Mouse (Mus musculus) neural tube, embryonic 12.5 days (tissue): ENCODE measurements at regions not wholly inside any gene's neighbourhood (a gene's known extent, or its start where the extent isn't known, plus 50 kb on each side); places are given as distances from the start of the nearest gene placed in this dataset.

Experiments used
- ATAC-seq: fragments of 200-750 bp; cut with Nextera tagmentation; 2 replicates; pipeline ENCODE4 v1.8.0; 2017; ENCODE audit warnings: low read depth, mild to moderate bottlenecking, moderate TSS enrichment, moderate library complexity; ENCODE audit not compliant: low FRiP score
- H3K27ac ChIP-seq: fragments of 300-500 bp; sonication (generic); 2 replicates; pipeline ENCODE4 v1.5.1; 2016
- H3K27me3 ChIP-seq: fragments of 300-500 bp; sonication (generic); replicated peaks from 2 replicates; pipeline ENCODE4 v1.6.1; 2016; ENCODE audit warnings: mild to moderate bottlenecking
- H3K36me3 ChIP-seq: fragments of 300-500 bp; sonication (generic); 2 replicates; pipeline ENCODE4 v1.6.1; 2016; ENCODE audit warnings: mild to moderate bottlenecking
- H3K4me1 ChIP-seq: fragments of 300-500 bp; sonication (generic); 2 replicates; pipeline ENCODE4 v1.6.1; 2016
- H3K4me2 ChIP-seq: fragments of 300-500 bp; sonication (generic); replicated peaks from 2 replicates; pipeline ENCODE4 v1.6.1; 2016; ENCODE audit warnings: mild to moderate bottlenecking
- H3K4me3 ChIP-seq: fragments of 300-500 bp; sonication (generic); 2 replicates; pipeline ENCODE4 v1.5.1; 2016
- H3K9ac ChIP-seq: fragments of 300-500 bp; sonication (generic); 2 replicates; pipeline ENCODE4 v1.6.1; 2016; ENCODE audit warnings: mild to moderate bottlenecking
- H3K9me3 ChIP-seq: fragments of 300-500 bp; sonication (generic); 2 replicates; pipeline ENCODE4 v1.6.1; 2016; ENCODE audit warnings: mild to moderate bottlenecking
- WGBS: fragments of 180-500 bp; shearing (Covaris S2); methylation state at CpG from one replicate; pipeline ENCODE4 v1.1.7; 2016; 5-methylcytosine and 5-hydroxymethylcytosine counted together

- no peak for ATAC-seq
- WGBS: 87% methylated on average over 4 of the region's 4 CpGs
- no peak overlapping the region for H3K4me3 ChIP-seq
- H3K27ac ChIP-seq: no peak overlapping the region
- no peaks in the 10 kb centered on the region for H3K4me1 ChIP-seq
- no peaks in the 10 kb centered on the region for H3K27me3 ChIP-seq
- H3K9ac ChIP-seq: no peak overlapping the region
- no peaks in the 10 kb centered on the region for H3K36me3 ChIP-seq
- H3K9me3 ChIP-seq: no peaks in the 10 kb centered on the region
- H3K4me2 ChIP-seq: no peak overlapping the region
These were observed 105.9 kb upstream of the Cxcr4 start for GRCm38 (mm10) chr1:128697962-128698361.

- Histone ChIP-seq H3K4me1 (peaks cover 6% of the 10 kb centered on the region; the same call in 1 of the 2 replicates), H3K9ac (no peak overlapping the region), H3K4me3 (no peak overlapping the region), H3K4me2 (no peak overlapping the region), H3K27me3 (no peaks in the 10 kb centered on the region), H3K27ac (no peak overlapping the region), H3K9me3 (no peaks in the 10 kb centered on the region), H3K36me3 (no peaks in the 10 kb centered on the region)
- WGBS: 87% methylated on average over 2 of the region's 2 CpGs
- no peak for ATAC-seq
These were observed 103.8 kb upstream of the Cxcr4 start for GRCm38 (mm10) chr1:128695936-128696335.

DNA sequence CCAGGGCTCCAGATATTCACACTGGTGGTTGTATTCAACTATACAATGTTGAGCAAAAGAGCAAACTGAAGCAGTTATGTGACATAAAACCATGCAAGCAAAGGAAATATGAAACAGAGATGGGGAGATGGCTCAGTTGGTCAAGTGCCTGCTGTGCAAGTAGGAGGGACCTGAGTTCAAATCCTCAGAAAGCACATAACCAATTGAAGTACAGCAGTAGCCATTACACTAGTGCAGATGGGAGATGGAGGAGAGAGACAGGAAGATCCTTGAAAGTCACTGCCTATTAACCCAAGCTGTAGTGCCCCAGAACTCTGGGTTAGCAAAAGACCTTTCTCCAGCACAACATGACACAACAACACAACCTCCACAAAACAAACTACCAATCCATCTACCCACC is 100.7 kb upstream of the Cxcr4 start:
- Histone ChIP-seq H3K27me3 (no peaks in the 10 kb centered on the region), H3K4me3 (no peak overlapping the region), H3K27ac (no peak overlapping the region), H3K4me1 (peaks cover 7% of the 10 kb centered on the region), H3K4me2 (no peak overlapping the region), H3K36me3 (no peaks in the 10 kb centered on the region), H3K9ac (no peak overlapping the region), H3K9me3 (no peaks in the 10 kb centered on the region)
- no peak for ATAC-seq

DNA sequence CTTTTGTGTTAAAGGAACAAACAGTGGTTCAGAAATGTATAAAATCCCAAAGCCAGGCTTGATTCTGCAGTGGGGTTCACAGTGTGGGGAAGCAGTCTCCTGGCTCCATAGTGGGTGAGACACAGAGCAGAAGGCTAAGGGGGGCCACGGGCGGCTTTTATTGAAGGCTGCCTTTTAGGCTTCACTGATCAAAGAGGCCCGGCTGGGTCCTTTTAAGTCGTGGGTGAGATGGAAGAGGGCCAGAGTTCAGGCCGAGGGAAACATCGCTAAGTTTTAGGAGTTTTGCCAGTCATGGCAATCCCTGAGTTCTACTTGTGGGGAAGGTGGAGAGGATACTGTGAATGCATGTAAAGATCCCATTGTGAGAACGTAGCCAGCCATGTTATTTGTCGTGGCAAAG is 100.2 kb upstream of the Cxcr4 start:
- Histone ChIP-seq H3K9me3 (no peaks in the 10 kb centered on the region), H3K4me2 (no peak overlapping the region), H3K27me3 (no peaks in the 10 kb centered on the region), H3K4me1 (peaks cover 12% of the 10 kb centered on the region), H3K36me3 (no peaks in the 10 kb centered on the region), H3K4me3 (no peak overlapping the region), H3K27ac (no peak overlapping the region), H3K9ac (no peak overlapping the region)
- WGBS: 9% methylated on average over 8 of the region's 8 CpGs
- no peak for ATAC-seq

- Histone ChIP-seq H3K9ac (no peak overlapping the region), H3K27ac (no peak overlapping the region), H3K9me3 (no peaks in the 10 kb centered on the region), H3K36me3 (no peaks in the 10 kb centered on the region), H3K4me3 (no peak overlapping the region), H3K4me2 (0 out of 2 replicates have a peak overlapping the region, but pooled peaks have one; percentile 2), H3K4me1 (peaks cover 23% of the 10 kb centered on the region), H3K27me3 (no peaks in the 10 kb centered on the region)
- ATAC-seq: peak; percentile 82
- 8% methylated on average over 9 of the region's 9 CpGs for WGBS
These were observed 95.3 kb upstream of the Cxcr4 start for GRCm38 (mm10) chr1:128687236-128687927.

GRCm38 (mm10) chr1:128685467-128686137 is 93.5 kb upstream of the Cxcr4 start:
- WGBS: 36% methylated on average over 8 of the region's 8 CpGs
- H3K27ac ChIP-seq: no peak overlapping the region
- no peak for ATAC-seq

GRCm38 (mm10) chr1:128682942-128683341 is 90.8 kb upstream of the Cxcr4 start:
- Histone ChIP-seq H3K27me3 (no peaks in the 10 kb centered on the region), H3K27ac (no peak overlapping the region), H3K36me3 (no peaks in the 10 kb centered on the region), H3K4me3 (no peak overlapping the region), H3K9ac (no peak overlapping the region), H3K9me3 (no peaks in the 10 kb centered on the region), H3K4me1 (peaks cover 31% of the 10 kb centered on the region), H3K4me2 (no peak overlapping the region)
- WGBS: 78% methylated on average over 8 of the region's 8 CpGs
- ATAC-seq: no peak

More at GRCm38 (mm10) chr1:128685467-128686137, 93.5 kb upstream of the Cxcr4 start:
- Histone ChIP-seq H3K4me2 (no peak overlapping the region), H3K4me3 (no peak overlapping the region), H3K27me3 (no peaks in the 10 kb centered on the region), H3K4me1 (peaks cover 18% of the 10 kb centered on the region), H3K9me3 (no peaks in the 10 kb centered on the region), H3K9ac (no peak overlapping the region), H3K36me3 (no peaks in the 10 kb centered on the region)

DNA sequence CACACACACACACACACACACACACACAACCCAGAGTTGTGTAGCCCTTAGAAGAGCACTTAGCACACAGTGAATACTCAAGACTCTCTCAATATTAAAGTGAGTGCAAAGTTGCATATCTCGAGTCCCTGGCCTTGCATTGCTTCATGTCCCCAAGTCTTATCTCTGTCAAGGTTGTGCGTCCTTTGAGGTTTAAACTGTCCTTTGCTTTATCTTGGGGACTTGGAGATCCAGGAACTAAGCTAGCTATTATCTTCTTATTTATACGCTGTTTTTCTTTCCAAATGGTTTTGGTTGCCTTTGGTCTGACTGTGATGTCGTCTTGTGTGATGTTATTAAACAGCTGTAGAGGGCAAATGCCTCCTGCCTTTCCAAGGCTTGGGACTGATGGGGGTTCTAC is 89.2 kb upstream of the Cxcr4 start:
- ATAC-seq: no peak
- Histone ChIP-seq H3K4me1 (peaks cover 15% of the 10 kb centered on the region), H3K27ac (no peak overlapping the region), H3K36me3 (no peaks in the 10 kb centered on the region), H3K9me3 (no peaks in the 10 kb centered on the region), H3K9ac (no peak overlapping the region), H3K27me3 (no peaks in the 10 kb centered on the region), H3K4me2 (no peak overlapping the region), H3K4me3 (no peak overlapping the region)
- WGBS: 81% methylated on average over 4 of the region's 4 CpGs

DNA sequence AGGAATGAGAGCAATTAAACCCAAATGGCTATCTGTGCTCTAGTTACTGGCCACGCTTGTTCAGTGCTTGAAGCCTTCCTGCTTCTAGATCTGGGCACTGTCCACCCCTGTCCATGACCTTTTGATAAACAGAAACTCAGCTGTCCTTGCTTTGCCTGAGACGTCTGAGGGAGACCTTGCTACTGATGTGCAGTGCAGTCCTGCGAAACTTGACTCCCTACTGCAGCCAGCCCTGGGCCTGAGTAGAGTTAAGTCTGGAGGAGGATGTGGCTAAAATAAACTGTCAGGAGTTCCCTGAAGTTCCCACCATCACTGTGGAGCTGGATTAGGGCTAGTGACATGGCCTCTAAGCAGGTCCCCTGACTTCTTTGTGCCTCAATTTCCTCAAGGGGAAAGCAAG is 88.4 kb upstream of the Cxcr4 start:
- no peak overlapping the region for H3K4me2 ChIP-seq
- peaks cover 13% of the 10 kb centered on the region for H3K4me1 ChIP-seq
- ATAC-seq: no peak
- no peak overlapping the region for H3K27ac ChIP-seq
- H3K36me3 ChIP-seq: no peaks in the 10 kb centered on the region
- WGBS: 48% methylated on average over 3 of the region's 3 CpGs
- no peak overlapping the region for H3K4me3 ChIP-seq
- no peaks in the 10 kb centered on the region for H3K27me3 ChIP-seq
- H3K9ac ChIP-seq: no peak overlapping the region
- H3K9me3 ChIP-seq: no peaks in the 10 kb centered on the region

GRCm38 (mm10) chr1:128680012-128680411 is 87.9 kb upstream of the Cxcr4 start:
- Histone ChIP-seq H3K4me1 (peaks cover 13% of the 10 kb centered on the region), H3K27ac (no peak overlapping the region), H3K36me3 (no peaks in the 10 kb centered on the region), H3K4me3 (no peak overlapping the region), H3K27me3 (no peaks in the 10 kb centered on the region), H3K9me3 (no peaks in the 10 kb centered on the region), H3K4me2 (no peak overlapping the region), H3K9ac (no peak overlapping the region)
- whole genome bisulfite sequencing: 90% methylated on average over 5 of the region's 5 CpGs
- no peak; the same call in 1 of the 2 replicates for ATAC-seq

DNA sequence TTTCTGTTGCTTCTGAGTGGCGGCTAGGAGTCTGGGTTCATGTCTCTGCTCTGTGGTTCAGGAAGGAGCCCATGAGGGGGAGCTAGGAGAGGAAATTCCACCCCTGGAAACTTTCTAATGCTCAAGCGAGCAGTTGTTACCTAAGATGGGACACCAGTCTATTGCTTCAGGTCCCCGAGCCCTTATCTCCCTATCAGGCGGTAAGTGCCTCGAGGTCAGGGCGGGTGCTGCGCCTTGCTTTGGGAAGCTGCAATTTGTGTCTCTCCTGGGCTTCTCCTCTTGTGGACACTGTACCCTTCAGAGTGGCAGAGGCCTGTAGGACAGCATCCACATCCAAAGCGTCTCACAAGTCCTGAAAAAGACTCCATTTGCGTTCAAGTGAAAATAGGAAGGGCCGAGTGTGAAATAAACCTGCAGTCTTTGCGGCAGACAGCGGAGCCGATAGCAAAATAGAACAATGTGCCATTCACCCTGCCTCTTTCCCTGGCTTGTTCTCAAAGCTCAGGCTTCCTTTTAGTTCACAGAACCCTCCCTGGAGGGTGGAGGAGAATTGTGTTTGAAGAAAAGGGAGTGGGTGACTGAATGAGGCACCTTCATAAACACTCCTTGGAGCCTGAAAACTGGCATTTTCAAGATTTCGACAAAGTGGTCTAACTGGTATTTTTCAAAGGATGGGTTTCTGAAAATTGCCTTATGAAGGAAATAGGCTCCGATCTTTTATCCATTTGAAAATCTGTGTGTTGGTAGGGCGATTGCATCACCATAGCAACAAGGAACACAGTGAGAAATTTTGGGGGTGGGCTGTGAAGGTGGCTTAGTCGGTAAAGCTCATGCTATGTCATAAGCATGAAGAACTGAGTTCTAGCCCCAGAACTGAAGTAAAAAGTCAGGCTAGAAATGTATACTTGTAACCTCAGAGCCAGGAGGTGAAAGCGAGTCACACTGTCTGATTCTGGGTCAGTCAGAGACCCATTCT is 87.2 kb upstream of the Cxcr4 start:
- WGBS: 46% methylated on average over 18 of the region's 18 CpGs

DNA sequence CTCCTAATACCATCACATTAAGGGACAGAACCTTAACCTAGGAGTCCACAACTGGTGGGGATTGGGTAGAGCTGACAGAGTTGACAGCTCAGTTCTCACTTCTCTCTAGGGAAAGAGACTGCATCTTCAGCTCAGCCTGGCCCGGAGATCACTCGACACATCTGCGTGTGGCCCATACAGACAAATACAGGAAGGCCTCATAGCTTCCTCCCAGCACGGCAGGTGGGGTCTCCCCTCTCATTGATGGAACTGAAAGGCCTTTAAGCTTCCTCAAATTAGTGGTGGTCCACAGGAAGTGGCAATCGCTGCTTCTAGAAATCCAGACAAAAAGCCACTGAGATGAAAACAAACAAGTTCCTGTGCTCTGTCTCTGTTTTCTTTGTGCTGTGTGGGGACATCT is 83.4 kb upstream of the Cxcr4 start:
- H3K4me2 ChIP-seq: no peak overlapping the region
- 85% methylated on average over 5 of the region's 5 CpGs for WGBS
- no peak overlapping the region for H3K27ac ChIP-seq
- H3K4me1 ChIP-seq: peaks cover 13% of the 10 kb centered on the region
- no peak overlapping the region for H3K9ac ChIP-seq
- H3K9me3 ChIP-seq: no peaks in the 10 kb centered on the region
- H3K4me3 ChIP-seq: no peak overlapping the region
- no peaks in the 10 kb centered on the region for H3K36me3 ChIP-seq
- no peaks in the 10 kb centered on the region for H3K27me3 ChIP-seq
- ATAC-seq: no peak

More for the DNA sequence above, 87.2 kb upstream of the Cxcr4 start:
- no peaks in the 10 kb centered on the region for H3K27me3 ChIP-seq
- peaks cover 13% of the 10 kb centered on the region for H3K4me1 ChIP-seq
- no peak overlapping the region for H3K9ac ChIP-seq
- no peaks in the 10 kb centered on the region for H3K9me3 ChIP-seq
- no peak overlapping the region for H3K4me2 ChIP-seq
- no peaks in the 10 kb centered on the region for H3K36me3 ChIP-seq
- H3K4me3 ChIP-seq: no peak overlapping the region
- no peak; the same call in 1 of the 2 replicates for ATAC-seq
- 0 out of 2 replicates have a peak overlapping the region, but pooled peaks have one; percentile 7 for H3K27ac ChIP-seq
